8 mouse cellular contexts compared by ENCODE assay signal in genomic region chr8:70527111-70527511, GRCm38 (mm10). TPM values are rescaled to one million over a fixed set of nuclear protein-coding genes. Genes with fewer than 3 reads are reported as not detected.
DNase-seq lines count a peak whose midpoint lies in the region; ATAC-seq and TF ChIP-seq lines count a peak whose summit lies in the region.

No protein-coding gene starts in this region.

- TF ChIP-seq RAD21 in MEL (IDR thresholded peaks at IDR 0.05; ENCODE audit: low read depth, low read length), result no peak

- no peak for DNase-seq in heart, adult 8-10 months (ENCODE audit: low spot score)
- DNase-seq in MEL (ENCODE audit: low read depth, low spot score), result no peak
- DNase-seq in hindbrain, embryonic 11.5 days (ENCODE audit: low spot score), result no peak
- DNase-seq in midbrain, embryonic 10.5 days (ENCODE audit: low spot score), result no peak
- DNase-seq in urinary bladder, adult 2 months (ENCODE audit: low spot score), result no peak
- no peak for DNase-seq in yolk sac, embryonic 10.5 days (ENCODE audit: low spot score)
- no peak for DNase-seq in thymus, postnatal 36 days

- peaks cover 36% of the 10 kb centered on the region for H3K79me2 ChIP-seq in MEL (ENCODE audit: control insufficient read depth, insufficient read depth, low read length, poor library complexity)

- no peak for TF ChIP-seq EP300 in MEL (IDR thresholded peaks at IDR 0.05; ENCODE audit: low read depth in 1 of 2, low read length in 2 of 2)

- TF ChIP-seq POLR2A in MEL (IDR thresholded peaks at IDR 0.05; ENCODE audit: control insufficient read depth in 1 of 2, insufficient read depth in 1 of 2, low read depth in 1 of 2, low read length in 2 of 2, poor library complexity in 1 of 2), result no peak

- H3K36me3 ChIP-seq in heart, embryonic 15.5 days, result peaks cover 24% of the 10 kb centered on the region
- peaks cover 0 to 30% of the 10 kb centered on the region in 2 experiments; a peak in 2 of 4 replicates for H3K36me3 ChIP-seq in MEL (ENCODE audit: control insufficient read depth in 1 of 2, insufficient read depth in 2 of 2, low read length in 2 of 2)
- H3K36me3 ChIP-seq in hindbrain, embryonic 11.5 days (ENCODE audit: control insufficient read depth, insufficient read depth, low read length), result peaks cover 5% of the 10 kb centered on the region; the same call in 1 of the 2 replicates
- H3K36me3 ChIP-seq in midbrain, embryonic 10.5 days, result peaks cover 29% of the 10 kb centered on the region

- peak overlapping the region; percentile 94 for H3K9ac ChIP-seq in heart, embryonic 15.5 days
- H3K9ac ChIP-seq in MEL (ENCODE audit: control insufficient read depth, low read depth, low read length, poor library complexity, severe bottlenecking), result peak overlapping the region; percentile 81
- peak overlapping the region; percentile 55 for H3K9ac ChIP-seq in hindbrain, embryonic 11.5 days (ENCODE audit: low read depth, low read length)

- H3K4me3 ChIP-seq in heart, embryonic 15.5 days, result peak overlapping the region; percentile 82
- H3K4me3 ChIP-seq in MEL (ENCODE audit: control insufficient read depth in 1 of 2, insufficient read depth in 1 of 2, low read depth in 2 of 2, low read length in 2 of 2), result peak overlapping the region; percentile 70 to 93
- H3K4me3 ChIP-seq in hindbrain, embryonic 11.5 days (ENCODE audit: low read depth, low read length), result peak overlapping the region; percentile 67
- H3K4me3 ChIP-seq in midbrain, embryonic 10.5 days, result peak overlapping the region; percentile 85

- H3K4me1 ChIP-seq in heart, embryonic 15.5 days (replicated peaks), result peaks cover 24% of the 10 kb centered on the region
- peaks cover 0 to 31% of the 10 kb centered on the region in 2 experiments; a peak in 3 of 4 replicates for H3K4me1 ChIP-seq in MEL (ENCODE audit: control insufficient read depth in 1 of 2, insufficient read depth in 2 of 2, low read length in 2 of 2)
- H3K4me1 ChIP-seq in hindbrain, embryonic 11.5 days (replicated peaks; ENCODE audit: control insufficient read depth, insufficient read depth, low read length), result peaks cover 8% of the 10 kb centered on the region; the same call in 1 of the 2 replicates
- peaks cover 49% of the 10 kb centered on the region for H3K4me1 ChIP-seq in midbrain, embryonic 10.5 days

- peak overlapping the region; percentile 87 for H3K27ac ChIP-seq in heart, embryonic 15.5 days
- peak overlapping the region; percentile 64 for H3K27ac ChIP-seq in MEL (ENCODE audit: control insufficient read depth, low read depth, low read length)
- no peak overlapping the region for H3K27ac ChIP-seq in hindbrain, embryonic 11.5 days (ENCODE audit: low read depth, low read length)
- H3K27ac ChIP-seq in midbrain, embryonic 10.5 days (replicated peaks), result peak overlapping the region; percentile 99

- peak overlapping the region; percentile 76 for H3K4me2 ChIP-seq in heart, embryonic 15.5 days
- peak overlapping the region; percentile 65 for H3K4me2 ChIP-seq in hindbrain, embryonic 11.5 days (replicated peaks; ENCODE audit: low read depth, low read length)

- TF ChIP-seq CTCF in MEL (IDR thresholded peaks at IDR 0.05 in 2 of 3, conservative IDR thresholded peaks at IDR 0.05 in 1 of 3; ENCODE audit: control insufficient read depth in 1 of 3, insufficient read depth in 1 of 3, low read depth in 2 of 3, low read length in 3 of 3, poor library complexity in 1 of 3, severe bottlenecking in 1 of 3), result no peak

- H3K27me3 ChIP-seq in heart, embryonic 15.5 days, result no peaks in the 10 kb centered on the region
- H3K27me3 ChIP-seq in MEL (ENCODE audit: control insufficient read depth in 1 of 2, insufficient read depth in 2 of 2, low read length in 2 of 2), result no peaks in the 10 kb centered on the region
- no peaks in the 10 kb centered on the region for H3K27me3 ChIP-seq in hindbrain, embryonic 11.5 days (ENCODE audit: control insufficient read depth, insufficient read depth, low read length)
- H3K27me3 ChIP-seq in midbrain, embryonic 10.5 days (ENCODE audit: low read depth, poor library complexity, severe bottlenecking), result no peaks in the 10 kb centered on the region

- WGBS in heart, embryonic 15.5 days, result 1% methylated on average over 8 of the region's 8 CpGs
- 1% methylated on average over 8 of the region's 8 CpGs for WGBS in hindbrain, embryonic 11.5 days
- 3% methylated on average over 8 of the region's 8 CpGs for WGBS in midbrain, embryonic 10.5 days

- ATAC-seq in heart, embryonic 15.5 days (replicated peaks; ENCODE audit: insufficient number of reproducible peaks, insufficient read depth, low FRiP score, low read depth), result no peak
- ATAC-seq in hindbrain, embryonic 11.5 days (ENCODE audit: low FRiP score), result 0 out of 2 replicates have a peak, but pooled peaks have one; percentile 26

- no peaks in the 10 kb centered on the region for H3K9me3 ChIP-seq in heart, embryonic 15.5 days (replicated peaks)
- H3K9me3 ChIP-seq in MEL (replicated peaks; ENCODE audit: insufficient read depth, low read length), result no peaks in the 10 kb centered on the region
- H3K9me3 ChIP-seq in hindbrain, embryonic 11.5 days (ENCODE audit: control insufficient read depth, low read length), result no peaks in the 10 kb centered on the region
- H3K9me3 ChIP-seq in midbrain, embryonic 10.5 days (replicated peaks), result no peaks in the 10 kb centered on the region

TF ChIP-seq in MEL, 35 proteins besides CTCF, POLR2A, EP300 and RAD21:
- TF ChIP-seq MYC (IDR thresholded peaks at IDR 0.05; ENCODE audit: low read depth, low read length), result peak; percentile 55; the same call in 1 of the 2 replicates
- TF ChIP-seq MXI1 (IDR thresholded peaks at IDR 0.05; ENCODE audit: low read depth, low read length), result 0 out of 2 replicates have a peak, but pooled peaks have one; percentile 58
- no peak for TF ChIP-seq CHD2 (IDR thresholded peaks at IDR 0.05; ENCODE audit: low read length)
- TF ChIP-seq TAL1 (IDR thresholded peaks at IDR 0.05; ENCODE audit: low read length), result no peak

RNA-seq across cellular contexts. Expression of gene Fkbp8, which starts 0.4 kb away (rescaled TPM):
- 203 and 274 TPM in 2 replicates for polyA plus RNA-seq in heart, embryonic 15.5 days (2015; fragmentation: Nextera tagmentation; extraction: Ambion mirVana)
- total RNA-seq in heart, adult 8-10 months (2022), result 100 to 1,000 TPM; 135 to 145 (median 137) TPM
- total RNA-seq in MEL (2012; rRNA removed), result 212 and 215 TPM in 2 replicates
- polyA plus RNA-seq in MEL (2012; ENCODE audit: insufficient read depth in 1 of 2, insufficient read length in 2 of 2, low read depth in 1 of 2, low replicate concordance in 2 of 2, missing spikeins in 1 of 2), result 100 to 1,000 TPM in 1 of 2 experiments, not detected in 1; 349 TPM
- polyA plus RNA-seq in hindbrain, embryonic 11.5 days (2014; fragmentation: Nextera tagmentation; extraction: Ambion mirVana), result 226 and 243 TPM in 2 replicates
- polyA plus RNA-seq in midbrain, embryonic 10.5 days (2016; fragmentation: Nextera tagmentation; extraction: Ambion mirVana), result 300 and 314 TPM in 2 replicates
- polyA plus RNA-seq in urinary bladder, adult 2 months (2012; rRNA removed), result 300 and 366 TPM in 2 replicates

RNA-seq across cellular contexts. Expression of gene Kxd1, which starts 0.6 kb away (rescaled TPM):
- 64.5 and 68.8 TPM in 2 replicates for polyA plus RNA-seq in heart, embryonic 15.5 days (2015; fragmentation: Nextera tagmentation; extraction: Ambion mirVana)
- 100 to 1,000 TPM in 3 of 4 experiments, 10 to 100 TPM in 1; 97.9 to 114 (median 103) TPM for total RNA-seq in heart, adult 8-10 months (2022)
- 49.1 and 54.4 TPM in 2 replicates for total RNA-seq in MEL (2012; rRNA removed)
- polyA plus RNA-seq in MEL (2012; ENCODE audit: insufficient read depth in 1 of 2, insufficient read length in 2 of 2, low read depth in 1 of 2, low replicate concordance in 2 of 2, missing spikeins in 1 of 2), result 10 to 100 TPM in 1 of 2 experiments, not detected in 1; 77.4 TPM
- polyA plus RNA-seq in hindbrain, embryonic 11.5 days (2014; fragmentation: Nextera tagmentation; extraction: Ambion mirVana), result 48.3 and 52.6 TPM in 2 replicates
- polyA plus RNA-seq in midbrain, embryonic 10.5 days (2016; fragmentation: Nextera tagmentation; extraction: Ambion mirVana), result 56.5 and 58.8 TPM in 2 replicates
- 73.9 and 74.2 TPM in 2 replicates for polyA plus RNA-seq in urinary bladder, adult 2 months (2012; rRNA removed)

RNA-seq across cellular contexts. Expression of gene Ell, which starts 12.1 kb away (rescaled TPM):
- polyA plus RNA-seq in heart, embryonic 15.5 days (2015; fragmentation: Nextera tagmentation; extraction: Ambion mirVana), result 10.8 and 15.0 TPM in 2 replicates
- 10 to 100 TPM in 3 of 4 experiments, 1 to 10 TPM in 1; 9.3 to 12.4 (median 10.6) TPM for total RNA-seq in heart, adult 8-10 months (2022)
- total RNA-seq in MEL (2012; rRNA removed), result 10.8 and 12.4 TPM in 2 replicates
- 10 to 100 TPM in 1 of 2 experiments, not detected in 1; 25.9 TPM for polyA plus RNA-seq in MEL (2012; ENCODE audit: insufficient read depth in 1 of 2, insufficient read length in 2 of 2, low read depth in 1 of 2, low replicate concordance in 2 of 2, missing spikeins in 1 of 2)
- 15.4 and 16.5 TPM in 2 replicates for polyA plus RNA-seq in hindbrain, embryonic 11.5 days (2014; fragmentation: Nextera tagmentation; extraction: Ambion mirVana)
- polyA plus RNA-seq in midbrain, embryonic 10.5 days (2016; fragmentation: Nextera tagmentation; extraction: Ambion mirVana), result 18.0 and 22.7 TPM in 2 replicates
- polyA plus RNA-seq in urinary bladder, adult 2 months (2012; rRNA removed), result 21.3 and 26.9 TPM in 2 replicates

RNA-seq across cellular contexts. Expression of gene Uba52, which starts 16.5 kb away (rescaled TPM):
- 684 and 768 TPM in 2 replicates for polyA plus RNA-seq in heart, embryonic 15.5 days (2015; fragmentation: Nextera tagmentation; extraction: Ambion mirVana)
- 1,000 to 10,000 TPM; 1,436 to 1,703 (median 1,558) TPM for total RNA-seq in heart, adult 8-10 months (2022)
- total RNA-seq in MEL (2012; rRNA removed), result 3,582 and 3,633 TPM in 2 replicates
- 1,000 to 10,000 TPM in 1 of 2 experiments, not detected in 1; 2,814 TPM for polyA plus RNA-seq in MEL (2012; ENCODE audit: insufficient read depth in 1 of 2, insufficient read length in 2 of 2, low read depth in 1 of 2, low replicate concordance in 2 of 2, missing spikeins in 1 of 2)
- 814 and 839 TPM in 2 replicates for polyA plus RNA-seq in hindbrain, embryonic 11.5 days (2014; fragmentation: Nextera tagmentation; extraction: Ambion mirVana)
- polyA plus RNA-seq in midbrain, embryonic 10.5 days (2016; fragmentation: Nextera tagmentation; extraction: Ambion mirVana), result 836 and 881 TPM in 2 replicates
- polyA plus RNA-seq in urinary bladder, adult 2 months (2012; rRNA removed), result 881 and 1,275 TPM in 2 replicates

RNA-seq across cellular contexts. Expression of gene Rex1bd, which starts 20.6 kb away (rescaled TPM):
- polyA plus RNA-seq in heart, embryonic 15.5 days (2015; fragmentation: Nextera tagmentation; extraction: Ambion mirVana), result 116 and 117 TPM in 2 replicates
- 100 to 1,000 TPM; 118 to 133 (median 124) TPM for total RNA-seq in heart, adult 8-10 months (2022)
- 200 and 204 TPM in 2 replicates for total RNA-seq in MEL (2012; rRNA removed)
- polyA plus RNA-seq in MEL (2012; ENCODE audit: insufficient read depth in 1 of 2, insufficient read length in 2 of 2, low read depth in 1 of 2, low replicate concordance in 2 of 2, missing spikeins in 1 of 2), result 100 to 1,000 TPM in 1 of 2 experiments, not detected in 1; 145 TPM
- 129 and 136 TPM in 2 replicates for polyA plus RNA-seq in hindbrain, embryonic 11.5 days (2014; fragmentation: Nextera tagmentation; extraction: Ambion mirVana)
- 138 and 140 TPM in 2 replicates for polyA plus RNA-seq in midbrain, embryonic 10.5 days (2016; fragmentation: Nextera tagmentation; extraction: Ambion mirVana)
- polyA plus RNA-seq in urinary bladder, adult 2 months (2012; rRNA removed), result 119 and 129 TPM in 2 replicates
